Mouse (Mus musculus) hindbrain, embryonic 12.5 days (tissue): ENCODE data around the gene Tspan5. TPM values are rescaled to one million over a fixed set of nuclear protein-coding genes. Genes with fewer than 3 reads are reported as not detected.
A peak's percentile ranks its signal among the peaks of the same experiment; 100 is the strongest.

Source experiments
- ATAC-seq: fragments of 200-750 bp; cut with Nextera tagmentation; 2 replicates; pipeline ENCODE4 v1.8.0; 2017; ENCODE audit warnings: moderate TSS enrichment; ENCODE audit not compliant: low FRiP score
- H3K27ac ChIP-seq: fragments of 300-500 bp; sonication (generic); 2 replicates; pipeline ENCODE4 v1.5.1; 2016; ENCODE audit warnings: mild to moderate bottlenecking
- H3K27me3 ChIP-seq: fragments of 300-500 bp; sonication (generic); 2 replicates; pipeline ENCODE4 v1.6.1; 2016; ENCODE audit warnings: mild to moderate bottlenecking
- H3K36me3 ChIP-seq: fragments of 300-500 bp; sonication (generic); 2 replicates; pipeline ENCODE4 v1.6.1; 2016; ENCODE audit warnings: mild to moderate bottlenecking
- H3K4me1 ChIP-seq: fragments of 300-500 bp; sonication (generic); 2 replicates; pipeline ENCODE4 v1.6.1; 2016
- H3K4me2 ChIP-seq: fragments of 300-500 bp; sonication (generic); replicated peaks from 2 replicates; pipeline ENCODE4 v1.6.1; 2016; ENCODE audit warnings: mild to moderate bottlenecking
- H3K4me3 ChIP-seq: fragments of 300-500 bp; sonication (generic); 2 replicates; pipeline ENCODE4 v1.5.1; 2016; ENCODE audit warnings: mild to moderate bottlenecking
- H3K9ac ChIP-seq: fragments of 300-500 bp; sonication (generic); 2 replicates; pipeline ENCODE4 v1.6.1; 2016; ENCODE audit warnings: mild to moderate bottlenecking, moderate library complexity
- H3K9me3 ChIP-seq: fragments of 300-500 bp; sonication (generic); replicated peaks from 2 replicates; pipeline ENCODE4 v1.6.1; 2016; ENCODE audit warnings: mild to moderate bottlenecking
- WGBS: fragments of 180-500 bp; shearing (Covaris S2); methylation state at CpG from one replicate; pipeline ENCODE4 v1.1.7; 2016; 5-methylcytosine and 5-hydroxymethylcytosine counted together
- polyA plus RNA-seq: library from polyadenylated mRNA; unstranded; fragments of >200 nt; fragmentation: Nextera tagmentation; extraction: Ambion mirVana; gene quantifications from 2 replicates; pipeline ENCODE4 v1.2.1, GENCODE M21; 2016

Gene Tspan5
- polyA plus RNA-seq, 1 experiment from 2014 or later = 74.6 TPM

- 85% methylated on average over 1 of the region's 1 CpGs for WGBS
- Histone ChIP-seq H3K4me2 (no peak overlapping the region), H3K9me3 (no peaks in the 10 kb centered on the region), H3K9ac (no peak overlapping the region), H3K36me3 (no peaks in the 10 kb centered on the region), H3K27ac (no peak overlapping the region), H3K4me3 (no peak overlapping the region), H3K27me3 (no peaks in the 10 kb centered on the region), H3K4me1 (peaks cover 29% of the 10 kb centered on the region)
- ATAC-seq = no peak
Observed at GRCm38 (mm10) chr3:138845820-138846219, 103.8 kb downstream of the Tspan5 start.

GRCm38 (mm10) chr3:138847809-138848208 is 105.8 kb downstream of the Tspan5 start:
- Histone ChIP-seq H3K9me3 (no peaks in the 10 kb centered on the region), H3K27ac (no peak overlapping the region), H3K27me3 (no peaks in the 10 kb centered on the region), H3K4me3 (no peak overlapping the region), H3K36me3 (no peaks in the 10 kb centered on the region), H3K4me2 (no peak overlapping the region), H3K9ac (no peak overlapping the region), H3K4me1 (peaks cover 45% of the 10 kb centered on the region)
- WGBS = 88% methylated on average over 3 of the region's 3 CpGs
- no peak for ATAC-seq

GRCm38 (mm10) chr3:138849755-138850301 is 107.8 kb downstream of the Tspan5 start:
- Histone ChIP-seq H3K4me2 (no peak overlapping the region), H3K4me1 (peaks cover 56% of the 10 kb centered on the region), H3K36me3 (no peaks in the 10 kb centered on the region), H3K27me3 (no peaks in the 10 kb centered on the region), H3K4me3 (no peak overlapping the region), H3K27ac (peak overlapping the region; percentile 55; the same call in 1 of the 2 replicates), H3K9me3 (no peaks in the 10 kb centered on the region), H3K9ac (no peak overlapping the region)
- no peak for ATAC-seq
- 44% methylated on average over 11 of the region's 11 CpGs for WGBS

DNA sequence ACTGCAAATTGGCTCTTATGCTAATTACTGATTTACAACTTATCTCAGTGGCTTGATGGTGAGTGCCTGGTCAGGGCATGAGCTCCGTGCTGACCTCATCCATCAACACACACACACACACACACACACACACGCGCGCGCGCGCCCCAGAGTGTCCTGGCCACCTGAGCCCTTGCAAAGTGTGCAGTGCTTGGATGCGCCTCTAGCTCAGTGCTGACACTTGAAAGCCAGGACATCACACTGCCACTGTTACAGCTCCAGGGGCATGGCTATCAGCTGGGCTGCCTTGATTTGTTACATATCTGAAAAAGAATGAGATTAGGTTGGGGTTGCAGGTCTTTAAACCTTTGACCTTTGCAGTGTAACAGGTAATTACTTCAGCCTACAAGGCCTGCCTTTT is 109.9 kb downstream of the Tspan5 start:
- Histone ChIP-seq H3K36me3 (no peaks in the 10 kb centered on the region), H3K4me2 (no peak overlapping the region), H3K9me3 (no peaks in the 10 kb centered on the region), H3K9ac (no peak overlapping the region), H3K4me1 (peaks cover 74% of the 10 kb centered on the region), H3K27me3 (no peaks in the 10 kb centered on the region), H3K4me3 (no peak overlapping the region), H3K27ac (peak overlapping the region; percentile 62)
- ATAC-seq = peak; percentile 71
- whole genome bisulfite sequencing = 53% methylated on average over 8 of the region's 8 CpGs

DNA sequence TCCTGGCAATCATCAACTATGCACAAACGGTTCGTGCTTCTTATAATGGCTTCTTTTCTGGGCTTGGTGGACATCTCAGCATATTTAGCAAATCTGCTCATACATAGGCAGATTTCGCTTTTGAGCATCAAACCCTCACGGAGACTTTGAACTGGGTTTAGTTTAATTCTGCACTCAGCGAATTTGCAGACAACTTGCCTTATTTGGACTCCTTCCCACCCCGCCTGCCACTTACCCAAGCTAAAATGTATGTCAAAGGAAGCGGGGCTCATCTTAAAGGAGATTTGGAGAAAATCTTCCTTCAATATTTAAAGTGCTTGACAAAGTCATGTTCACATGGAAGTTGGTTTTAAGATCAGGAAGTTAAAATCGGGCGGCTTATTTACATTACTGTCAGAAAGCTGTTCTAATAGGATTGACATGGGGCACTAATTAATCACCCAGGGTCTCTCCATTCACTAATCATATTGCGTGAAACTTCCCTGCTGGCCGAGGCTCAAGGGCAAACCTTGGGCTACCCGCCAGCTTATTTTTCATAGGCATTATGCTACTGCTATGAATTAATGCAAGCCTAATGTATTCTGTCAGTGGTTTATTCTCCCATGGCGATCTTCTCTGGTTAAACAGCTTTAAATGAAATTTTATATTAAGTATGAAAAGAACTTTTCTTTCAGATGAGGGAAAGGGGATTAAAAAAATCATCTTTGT is 111.1 kb downstream of the Tspan5 start:
- ATAC-seq = no peak
- Histone ChIP-seq H3K27ac (peak overlapping the region; percentile 35; the same call in 1 of the 2 replicates), H3K4me1 (peaks cover 87% of the 10 kb centered on the region), H3K4me3 (no peak overlapping the region), H3K9me3 (no peaks in the 10 kb centered on the region), H3K9ac (no peak overlapping the region), H3K4me2 (0 out of 2 replicates have a peak overlapping the region, but pooled peaks have one; percentile 11), H3K36me3 (no peaks in the 10 kb centered on the region), H3K27me3 (no peaks in the 10 kb centered on the region)
- WGBS = 41% methylated on average over 13 of the region's 13 CpGs

GRCm38 (mm10) chr3:138853996-138854836 is 112.2 kb downstream of the Tspan5 start:
- Histone ChIP-seq H3K27me3 (no peaks in the 10 kb centered on the region), H3K9ac (no peak overlapping the region), H3K4me2 (peak overlapping the region; percentile 26), H3K4me3 (no peak overlapping the region), H3K27ac (peak overlapping the region; percentile 86), H3K9me3 (no peaks in the 10 kb centered on the region), H3K4me1 (peaks cover 96% of the 10 kb centered on the region), H3K36me3 (no peaks in the 10 kb centered on the region)
- 32% methylated on average over 16 of the region's 16 CpGs for WGBS
- peak; percentile 53 for ATAC-seq

DNA sequence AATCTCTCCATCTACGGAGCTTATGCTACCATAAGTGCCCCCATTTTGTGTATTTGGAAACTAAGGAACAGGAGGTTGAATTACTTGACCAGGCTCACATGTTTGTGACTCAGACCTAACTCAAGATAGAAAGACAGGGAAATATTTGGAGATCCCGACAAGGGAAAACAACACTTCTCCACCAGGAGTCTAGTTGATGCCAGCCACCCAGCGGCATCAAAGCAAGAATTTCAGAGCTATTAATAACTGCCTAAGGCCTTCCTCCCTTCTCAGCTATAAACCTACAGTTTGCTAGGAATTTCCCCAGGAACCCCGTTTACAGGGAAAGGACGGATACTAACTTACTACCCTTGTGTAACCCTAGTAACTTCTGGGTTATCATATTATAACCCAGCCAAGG is 113.4 kb downstream of the Tspan5 start:
- no peak overlapping the region for H3K4me2 ChIP-seq
- ATAC-seq = no peak
- no peak overlapping the region for H3K4me3 ChIP-seq
- no peaks in the 10 kb centered on the region for H3K36me3 ChIP-seq
- no peaks in the 10 kb centered on the region for H3K9me3 ChIP-seq
- WGBS = 68% methylated on average over 5 of the region's 5 CpGs
- H3K27ac ChIP-seq = 0 out of 2 replicates have a peak overlapping the region, but pooled peaks have one; percentile 86
- H3K27me3 ChIP-seq = no peaks in the 10 kb centered on the region
- peaks cover 96% of the 10 kb centered on the region for H3K4me1 ChIP-seq
- H3K9ac ChIP-seq = no peak overlapping the region

DNA sequence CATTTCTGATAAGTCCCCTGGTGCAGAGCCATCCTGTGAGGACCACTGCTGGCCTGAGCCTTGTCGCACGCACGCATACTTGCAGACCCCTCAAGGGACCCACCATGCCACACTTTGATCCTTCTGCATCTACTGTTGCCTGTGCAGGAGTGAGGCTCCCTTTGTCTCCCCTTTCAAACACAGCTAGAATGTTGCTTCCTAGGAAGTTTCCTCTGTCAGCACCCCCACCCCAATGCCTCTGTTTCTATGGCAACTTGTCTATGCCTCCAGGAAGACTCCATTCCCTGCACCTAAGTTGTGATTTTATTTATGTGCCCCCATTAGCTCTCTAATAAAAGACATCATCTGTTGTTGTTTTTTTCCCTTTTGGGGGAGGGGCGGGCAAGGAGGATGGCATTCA is 115.0 kb downstream of the Tspan5 start:
- no peak for ATAC-seq

DNA sequence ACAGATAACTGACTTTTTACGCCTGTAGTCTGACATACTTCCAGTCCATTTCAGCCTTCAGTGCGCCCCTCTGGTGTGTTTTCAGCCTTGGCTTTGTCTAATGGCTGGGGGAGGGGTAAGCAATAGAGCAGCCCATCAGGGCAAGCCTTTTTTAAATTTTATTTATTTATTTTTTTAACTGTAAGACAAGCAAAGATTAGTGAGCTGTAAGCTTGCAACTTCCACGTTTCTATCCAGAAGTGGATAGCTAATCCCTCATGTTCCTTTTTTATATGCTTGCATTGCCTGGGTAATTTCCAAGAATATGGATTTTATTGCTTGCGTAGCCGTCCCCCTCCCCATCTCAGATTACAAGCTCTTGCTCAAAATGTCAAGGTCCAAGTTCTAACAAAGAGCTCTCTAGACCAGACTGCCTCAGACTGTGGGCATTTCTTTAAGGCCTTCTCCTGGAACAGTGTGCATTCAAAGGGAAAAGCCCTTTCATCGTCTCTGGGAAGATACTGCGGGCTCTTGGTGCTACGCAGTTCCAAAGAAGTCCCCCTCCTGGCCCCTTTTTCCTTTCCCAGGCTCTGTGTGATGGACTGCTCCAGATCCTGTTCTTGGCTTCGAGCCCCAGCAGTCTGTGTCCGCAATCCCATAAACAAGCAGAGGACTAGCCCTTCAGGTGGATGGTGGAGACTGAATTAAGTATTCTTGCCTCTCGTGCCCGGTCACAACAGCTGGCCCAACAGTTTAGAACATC is 116.0 kb downstream of the Tspan5 start:
- Histone ChIP-seq H3K4me3 (no peak overlapping the region), H3K9ac (no peak overlapping the region), H3K36me3 (no peaks in the 10 kb centered on the region), H3K27me3 (no peaks in the 10 kb centered on the region), H3K4me2 (no peak overlapping the region), H3K4me1 (peaks cover 81% of the 10 kb centered on the region), H3K27ac (peak overlapping the region; percentile 75), H3K9me3 (no peaks in the 10 kb centered on the region)
- 24% methylated on average over 12 of the region's 12 CpGs for WGBS
- ATAC-seq = no peak

More for the DNA sequence above, 115.0 kb downstream of the Tspan5 start:
- H3K4me3 ChIP-seq = no peak overlapping the region
- H3K9ac ChIP-seq = 0 out of 2 replicates have a peak overlapping the region, but pooled peaks have one; percentile 35
- H3K9me3 ChIP-seq = no peaks in the 10 kb centered on the region
- H3K36me3 ChIP-seq = no peaks in the 10 kb centered on the region
- no peaks in the 10 kb centered on the region for H3K27me3 ChIP-seq
- peaks cover 91% of the 10 kb centered on the region for H3K4me1 ChIP-seq
- WGBS = 40% methylated on average over 4 of the region's 4 CpGs
- H3K4me2 ChIP-seq = 0 out of 2 replicates have a peak overlapping the region, but pooled peaks have one; percentile 3
- H3K27ac ChIP-seq = peak overlapping the region; percentile 75

DNA sequence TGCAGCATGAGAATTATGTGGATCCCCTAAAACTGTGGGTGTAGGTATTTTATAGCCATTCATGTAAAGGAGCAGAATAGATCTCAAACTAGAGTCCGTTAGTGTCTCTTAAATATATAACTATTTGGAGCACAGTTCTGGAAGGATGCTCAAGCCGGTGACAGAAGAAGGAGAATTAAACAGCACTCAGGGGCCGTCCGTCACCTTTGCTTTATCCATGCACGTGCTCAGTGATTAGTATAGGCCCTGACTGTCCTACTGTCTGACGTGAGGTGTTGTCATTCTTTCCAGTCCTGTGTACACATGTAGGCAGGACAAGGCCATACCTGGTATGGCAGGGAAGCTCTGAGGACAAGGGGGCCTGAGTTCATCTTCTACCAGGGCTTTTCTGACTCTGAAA is 116.7 kb downstream of the Tspan5 start:
- Histone ChIP-seq H3K9me3 (no peaks in the 10 kb centered on the region), H3K4me1 (peaks cover 76% of the 10 kb centered on the region), H3K27me3 (no peaks in the 10 kb centered on the region), H3K4me3 (no peak overlapping the region), H3K36me3 (no peaks in the 10 kb centered on the region), H3K27ac (peak overlapping the region; percentile 75), H3K9ac (peak overlapping the region; percentile 27; the same call in 1 of the 2 replicates), H3K4me2 (no peak overlapping the region)
- WGBS = 71% methylated on average over 6 of the region's 6 CpGs
- no peak for ATAC-seq

DNA sequence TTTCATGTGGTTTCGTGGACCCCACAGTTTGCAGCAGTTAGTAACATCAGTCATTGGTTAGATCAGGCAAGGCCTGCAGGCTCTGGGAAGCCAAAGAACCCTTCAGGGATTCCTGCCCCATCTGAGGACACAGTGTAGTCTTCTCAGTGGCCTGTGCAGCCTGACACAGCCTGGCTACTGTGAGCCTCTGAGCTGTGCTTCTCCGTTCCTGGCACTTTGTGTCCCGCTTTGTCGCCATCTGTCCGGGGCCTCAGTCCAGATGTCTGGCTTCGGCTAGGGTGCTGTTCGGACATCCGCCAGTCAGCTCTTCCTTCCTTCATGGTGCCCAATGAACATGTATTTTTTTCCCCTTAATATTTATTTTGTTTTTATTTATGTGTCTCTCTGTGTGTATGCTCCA is 117.2 kb downstream of the Tspan5 start:
- H3K9ac ChIP-seq = peak overlapping the region; percentile 27; the same call in 1 of the 2 replicates
- H3K27ac ChIP-seq = peak overlapping the region; percentile 75
- peak; percentile 8; the same call in 1 of the 2 replicates for ATAC-seq
- H3K4me2 ChIP-seq = no peak overlapping the region
- H3K9me3 ChIP-seq = no peaks in the 10 kb centered on the region
- H3K4me1 ChIP-seq = peaks cover 71% of the 10 kb centered on the region
- WGBS = 61% methylated on average over 8 of the region's 8 CpGs
- H3K4me3 ChIP-seq = no peak overlapping the region
- H3K36me3 ChIP-seq = no peaks in the 10 kb centered on the region
- H3K27me3 ChIP-seq = no peaks in the 10 kb centered on the region
